Mouse (Mus musculus): ENCODE measurements around the gene Dnajc25.
A peak's percentile ranks its signal among the peaks of the same experiment; 100 is the strongest.

The Dnajc25 gene

DNA sequence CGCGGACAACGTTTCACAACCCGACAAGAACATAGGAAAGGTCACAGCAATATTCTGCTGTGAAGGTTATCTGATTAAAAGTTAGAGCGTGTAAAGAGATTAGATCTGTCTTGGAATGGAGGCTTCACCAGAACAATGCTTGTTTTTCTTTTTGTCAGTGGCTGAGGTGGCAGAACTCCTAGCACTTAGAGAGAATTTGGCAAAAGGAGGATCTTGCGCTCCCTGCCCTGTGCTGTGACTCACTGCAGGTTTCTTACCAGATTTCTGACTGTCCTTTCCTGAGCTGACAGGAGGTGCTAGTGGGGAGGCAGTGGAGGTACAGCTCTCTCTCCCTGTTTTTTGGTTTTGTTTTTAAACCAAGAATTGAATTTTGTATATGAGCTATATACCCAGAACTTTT lies 12.2 kb downstream of the Dnajc25 start:
- no peak for DNase-seq

- no peak for DNase-seq
These were observed 13.1 kb downstream of the Dnajc25 start for GRCm38 (mm10) chr4:59007974-59008373.

- DNase-seq: no peak
These were observed 14.3 kb downstream of the Dnajc25 start for GRCm38 (mm10) chr4:59009186-59009585.

GRCm38 (mm10) chr4:59009696-59010095 lies 14.8 kb downstream of the Dnajc25 start:
- no peak for DNase-seq

GRCm38 (mm10) chr4:59011446-59011845 lies 16.6 kb downstream of the Dnajc25 start:
- DNase-seq: no peak

DNA sequence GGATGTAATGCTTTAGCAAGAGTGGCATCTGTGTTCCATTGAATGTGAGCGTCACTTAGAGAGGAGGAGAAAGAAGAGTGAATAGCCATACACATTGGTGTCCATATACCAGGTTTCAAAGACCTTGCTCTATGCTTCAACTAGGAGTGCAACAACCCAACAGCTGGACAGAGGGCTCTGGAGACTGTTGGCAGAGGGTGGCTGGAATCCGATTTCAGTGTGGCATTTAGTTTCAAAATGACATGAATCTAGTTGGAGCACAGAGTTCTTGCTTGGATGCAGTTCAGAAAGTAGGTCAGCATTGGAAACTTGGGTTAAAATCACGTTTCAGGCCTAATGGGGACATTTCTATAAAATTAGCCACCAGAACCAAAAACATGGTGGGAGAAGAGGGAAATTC lies 20.3 kb downstream of the Dnajc25 start:
- DNase-seq: no peak

DNA sequence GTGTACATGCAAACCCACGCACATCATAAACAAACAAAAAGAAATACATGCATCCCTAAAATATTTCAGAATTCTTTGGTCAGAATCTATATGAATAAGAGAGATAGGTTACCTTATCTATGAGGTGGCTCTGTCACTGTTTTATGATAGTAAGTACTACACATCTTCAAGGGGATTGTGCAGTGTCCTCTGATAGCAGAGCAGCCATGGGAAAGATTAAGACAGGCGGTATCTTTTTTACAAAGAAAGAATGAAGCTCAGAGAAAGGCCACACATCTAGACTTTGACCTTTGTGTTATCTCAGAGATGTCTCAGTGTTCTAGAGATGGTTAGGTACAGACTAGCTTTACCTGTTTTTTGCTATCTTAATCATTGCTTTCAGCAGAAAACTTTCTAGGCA lies 22.1 kb downstream of the Dnajc25 start:
- no peak for DNase-seq

GRCm38 (mm10) chr4:59034325-59034917 lies 39.6 kb downstream of the Dnajc25 start:
- DNase-seq: no peak

GRCm38 (mm10) chr4:59034918-59035785 lies 40.3 kb downstream of the Dnajc25 start, which contains the start of gene Gng10:
Gene Gng10 (plus strand): TSS chr4:59035088.
- peak; percentile 75 for DNase-seq

- DNase-seq: no peak
These were observed 41.0 kb downstream of the Dnajc25 start for GRCm38 (mm10) chr4:59035786-59036350.

- DNase-seq: peak; percentile 86
These were observed 41.7 kb downstream of the Dnajc25 start for GRCm38 (mm10) chr4:59036490-59037127.

GRCm38 (mm10) chr4:59037525-59037924 lies 42.7 kb downstream of the Dnajc25 start:
- no peak for DNase-seq

- DNase-seq: no peak
These were observed 45.8 kb downstream of the Dnajc25 start for GRCm38 (mm10) chr4:59040397-59041287.

GRCm38 (mm10) chr4:59043074-59043473 lies 48.2 kb downstream of the Dnajc25 start:
- no peak for DNase-seq

GRCm38 (mm10) chr4:59043891-59044290 lies 49.0 kb downstream of the Dnajc25 start:
- DNase-seq: no peak

DNA sequence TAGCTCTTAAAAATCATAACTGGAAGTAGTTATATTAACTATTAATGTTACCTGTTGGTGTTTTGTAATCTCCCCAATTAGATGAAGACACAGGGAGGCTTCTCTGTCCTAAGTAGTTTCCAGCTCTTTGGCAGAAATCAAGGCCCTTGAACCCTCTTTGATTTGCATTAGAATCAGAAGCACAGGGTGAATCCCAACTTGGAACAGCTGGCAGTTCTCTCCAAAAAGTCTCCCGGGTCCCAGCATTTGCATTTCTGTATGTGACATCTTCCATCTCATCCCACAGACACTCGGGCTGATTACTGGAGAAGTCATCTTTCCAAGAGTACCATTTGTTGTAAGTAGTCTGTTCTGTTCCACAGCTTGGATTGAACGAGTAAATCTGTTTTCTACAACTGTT lies 52.4 kb downstream of the Dnajc25 start:
- DNase-seq: no peak

DNA sequence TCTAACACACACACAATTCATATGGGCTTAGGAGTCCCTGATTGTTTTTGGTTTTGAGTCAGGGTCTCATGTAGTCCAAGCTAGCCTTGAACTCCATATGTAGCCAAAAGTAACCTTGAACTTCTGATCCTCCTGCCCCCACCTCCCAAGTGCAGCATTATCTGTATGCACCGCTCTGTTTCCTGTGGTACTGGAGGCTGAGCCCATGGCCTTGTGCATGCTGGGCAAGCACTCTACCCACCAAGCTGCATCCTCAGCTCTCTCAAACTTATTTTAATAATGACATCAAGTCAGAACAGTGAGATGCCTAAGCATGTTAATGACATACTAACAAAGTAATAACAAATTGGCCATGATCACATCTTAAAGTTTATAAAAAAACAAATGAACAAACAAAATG lies 56.2 kb downstream of the Dnajc25 start:
- no peak for DNase-seq

DNA sequence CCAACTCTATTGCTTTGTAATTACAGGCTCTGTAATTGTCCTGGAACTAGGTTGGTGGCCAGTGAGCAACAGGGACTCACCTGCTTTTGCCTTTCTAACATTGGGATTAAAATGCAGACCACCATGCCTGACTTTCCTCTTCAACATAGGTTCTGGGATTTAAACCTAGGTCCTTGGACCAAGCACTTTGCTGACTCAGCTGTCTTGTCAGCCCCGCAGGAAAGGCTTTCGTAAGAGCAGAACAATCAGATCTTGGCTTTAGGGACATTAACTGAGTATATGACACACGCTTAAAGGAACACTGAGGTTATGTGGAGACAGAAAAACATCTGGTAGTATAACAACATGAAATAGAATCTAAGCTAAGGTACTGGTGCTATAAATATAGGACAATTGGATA lies 63.1 kb downstream of the Dnajc25 start:
- DNase-seq: no peak

- no peak for DNase-seq
These were observed 67.7 kb downstream of the Dnajc25 start for GRCm38 (mm10) chr4:59062526-59062925.

- peak; percentile 86 for DNase-seq
These were observed 74.4 kb downstream of the Dnajc25 start for GRCm38 (mm10) chr4:59069276-59069675.

All from retina, postnatal 1 day (tissue).